Mouse (Mus musculus): ENCODE data around the gene Aqp2. TPM values are rescaled to one million over a fixed set of nuclear protein-coding genes. Genes with fewer than 3 reads are reported as not detected.

Aqp2 gene
- polyA plus RNA-seq, 1 experiment from 2014 or later, result not detected

DNA sequence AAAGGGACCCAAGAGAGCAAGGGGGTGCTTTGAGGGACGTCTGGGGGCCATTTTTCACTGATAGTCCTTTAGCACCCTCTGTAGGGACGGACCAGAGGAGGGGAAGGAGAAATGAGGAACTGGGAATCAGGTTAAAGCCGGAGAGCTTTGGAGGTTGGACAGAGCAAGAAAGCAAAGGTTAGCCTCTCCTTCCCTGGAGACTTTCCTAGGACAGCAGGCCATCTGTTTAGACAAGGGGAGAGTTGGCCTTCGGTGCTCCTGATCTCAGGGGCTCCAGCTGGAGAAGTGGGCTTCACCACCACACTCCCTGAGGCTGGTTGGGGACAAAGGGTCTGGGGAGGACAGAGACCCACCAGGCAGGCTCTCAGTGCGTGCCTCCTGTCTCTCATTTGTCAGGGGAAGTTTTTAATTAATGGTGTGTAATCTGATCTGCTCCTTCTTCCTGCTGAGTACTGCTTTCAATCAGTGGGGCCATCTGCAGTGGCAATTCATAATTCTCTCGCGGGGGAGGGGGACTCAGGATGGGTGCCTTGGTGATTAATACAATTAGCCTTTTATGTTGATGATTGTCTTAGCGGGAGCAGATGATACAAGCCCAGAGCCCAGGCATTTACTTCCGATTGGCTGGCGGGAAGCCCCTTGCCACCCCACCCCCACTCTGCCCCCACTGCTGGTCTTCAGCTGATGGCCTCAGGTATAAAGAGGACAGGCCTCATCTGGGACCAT lies 28.7 kb downstream of the Aqp2 start:
- no peak overlapping the region for H3K4me2 ChIP-seq (ENCODE audit: low read depth, low read length)
- 25% methylated on average over 10 of the region's 10 CpGs for WGBS (ENCODE audit: insufficient replicate concordance)
- H3K4me1 ChIP-seq (ENCODE audit: control insufficient read depth, low read depth, low read length), result peaks cover 12% of the 10 kb centered on the region
- no peak for ATAC-seq (ENCODE audit: low read depth)
- no peak overlapping the region for H3K9ac ChIP-seq (ENCODE audit: low read depth, low read length)
- no peak overlapping the region for H3K4me3 ChIP-seq (ENCODE audit: low read depth, low read length)
- H3K27me3 ChIP-seq (ENCODE audit: control insufficient read depth, insufficient read depth, low read depth, low read length), result peaks cover 13% of the 10 kb centered on the region
- H3K9me3 ChIP-seq (replicated peaks; ENCODE audit: control insufficient read depth, low read length), result 0 out of 2 replicates have a peak, but pooled peaks cover 1% of the 10 kb centered on the region
- no peaks in the 10 kb centered on the region for H3K36me3 ChIP-seq (ENCODE audit: control insufficient read depth, insufficient read depth)
- H3K27ac ChIP-seq (ENCODE audit: low read length), result no peak overlapping the region

DNA sequence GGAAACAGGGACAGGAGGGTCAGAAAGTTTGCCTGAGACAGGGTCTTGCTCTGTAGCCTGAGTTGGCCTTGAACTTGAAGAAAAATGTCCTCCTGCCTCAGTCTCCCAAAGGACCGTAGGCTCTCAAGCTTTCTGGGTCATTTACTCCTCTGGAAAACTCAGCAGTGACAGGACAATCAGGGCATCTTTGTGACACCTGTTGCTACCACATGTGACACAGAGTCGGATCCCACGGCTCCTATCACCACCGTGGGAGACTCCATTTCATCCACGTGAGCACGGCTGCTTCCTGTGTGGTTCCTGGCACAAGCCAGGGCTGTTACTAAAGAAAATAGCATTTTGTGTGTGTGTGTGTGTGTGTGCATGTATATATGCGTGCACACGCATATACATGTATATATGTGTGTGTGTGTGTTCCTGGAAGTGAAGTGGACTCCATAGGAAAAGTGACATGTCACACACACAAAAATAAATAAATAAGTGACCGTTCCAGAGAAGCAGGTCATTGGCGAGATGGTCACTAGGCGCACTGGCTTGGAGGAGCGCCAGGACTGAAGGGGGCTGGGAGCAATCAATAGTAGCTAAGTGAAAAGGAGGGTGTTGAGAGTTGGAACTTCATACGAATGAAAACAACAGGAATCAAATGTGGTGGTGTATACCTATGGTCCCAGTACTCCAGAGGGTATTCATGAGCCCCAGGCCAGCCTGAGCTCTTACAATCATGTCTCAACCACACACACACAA lies 29.7 kb downstream of the Aqp2 start:
- H3K36me3 ChIP-seq (ENCODE audit: control insufficient read depth, insufficient read depth), result no peaks in the 10 kb centered on the region
- peaks cover 12% of the 10 kb centered on the region for H3K4me1 ChIP-seq (ENCODE audit: control insufficient read depth, low read depth, low read length)
- no peak overlapping the region for H3K9ac ChIP-seq (ENCODE audit: low read depth, low read length)
- no peak overlapping the region for H3K4me3 ChIP-seq (ENCODE audit: low read depth, low read length)
- H3K9me3 ChIP-seq (replicated peaks; ENCODE audit: control insufficient read depth, low read length), result 0 out of 2 replicates have a peak, but pooled peaks cover 2% of the 10 kb centered on the region
- no peak overlapping the region for H3K4me2 ChIP-seq (ENCODE audit: low read depth, low read length)
- 61% methylated on average over 13 of the region's 13 CpGs for WGBS (ENCODE audit: insufficient replicate concordance)
- H3K27ac ChIP-seq (ENCODE audit: low read length), result no peak overlapping the region
- peaks cover 8% of the 10 kb centered on the region; the same call in 1 of the 2 replicates for H3K27me3 ChIP-seq (ENCODE audit: control insufficient read depth, insufficient read depth, low read depth, low read length)
- peak; percentile 43; the same call in 1 of the 2 replicates for ATAC-seq (ENCODE audit: low read depth)

DNA sequence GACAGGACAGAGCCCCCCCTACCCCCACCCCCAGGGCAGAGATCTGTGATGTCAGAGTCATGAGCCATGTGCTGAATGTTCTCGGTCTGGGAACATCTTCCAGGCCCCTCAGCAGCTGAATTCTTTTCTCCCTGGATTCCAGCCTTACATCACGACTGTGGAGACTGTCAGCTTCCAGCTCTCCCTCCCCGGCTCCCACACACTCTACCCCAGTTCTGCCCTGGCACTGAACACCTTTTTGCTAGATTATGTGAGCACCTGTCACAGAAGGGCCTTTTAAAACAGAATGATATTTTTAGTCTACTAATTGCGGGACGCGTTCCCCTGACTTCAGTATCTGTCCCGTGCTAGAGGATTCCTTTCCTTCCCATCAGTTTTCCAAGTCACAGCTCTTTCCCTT lies 32.7 kb downstream of the Aqp2 start:
- 67% methylated on average over 7 of the region's 7 CpGs for WGBS (ENCODE audit: insufficient replicate concordance)
- Histone ChIP-seq H3K27me3 (ENCODE audit: control insufficient read depth, insufficient read depth, low read depth, low read length) (peaks cover 14% of the 10 kb centered on the region), H3K4me1 (ENCODE audit: control insufficient read depth, low read depth, low read length) (peaks cover 7% of the 10 kb centered on the region), H3K9me3 (replicated peaks; ENCODE audit: control insufficient read depth, low read length) (0 out of 2 replicates have a peak, but pooled peaks cover 2% of the 10 kb centered on the region), H3K9ac (ENCODE audit: low read depth, low read length) (no peak overlapping the region), H3K4me3 (ENCODE audit: low read depth, low read length) (no peak overlapping the region), H3K27ac (ENCODE audit: low read length) (no peak overlapping the region), H3K4me2 (ENCODE audit: low read depth, low read length) (no peak overlapping the region), H3K36me3 (ENCODE audit: control insufficient read depth, insufficient read depth) (no peaks in the 10 kb centered on the region)
- no peak for ATAC-seq (ENCODE audit: low read depth)

DNA sequence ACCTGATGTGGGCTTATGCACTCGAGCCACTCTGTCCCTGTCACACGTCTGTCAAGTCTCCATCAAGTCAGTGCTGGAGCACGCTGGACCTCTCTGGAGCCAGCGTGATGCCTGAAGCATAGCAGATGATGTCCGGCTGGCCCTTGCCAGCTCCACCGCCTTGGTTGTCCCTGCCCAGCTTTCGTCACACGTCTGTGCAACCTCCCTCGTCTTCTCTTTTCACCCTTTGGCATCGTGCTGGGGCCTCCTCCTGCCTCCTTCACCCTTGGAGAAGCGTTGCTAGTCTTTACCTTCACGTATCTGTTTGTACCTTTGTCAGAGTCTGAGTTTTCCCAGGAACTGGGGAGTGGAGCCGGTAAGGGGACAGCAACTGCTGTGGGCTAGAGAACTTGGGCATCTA lies 35.4 kb downstream of the Aqp2 start:
- Histone ChIP-seq H3K27me3 (ENCODE audit: control insufficient read depth, insufficient read depth, low read depth, low read length) (peaks cover 12% of the 10 kb centered on the region), H3K4me3 (ENCODE audit: low read depth, low read length) (no peak overlapping the region), H3K9ac (ENCODE audit: low read depth, low read length) (no peak overlapping the region), H3K27ac (ENCODE audit: low read length) (no peak overlapping the region), H3K4me1 (ENCODE audit: control insufficient read depth, low read depth, low read length) (no peaks in the 10 kb centered on the region), H3K9me3 (replicated peaks; ENCODE audit: control insufficient read depth, low read length) (0 out of 2 replicates have a peak, but pooled peaks cover 2% of the 10 kb centered on the region), H3K36me3 (ENCODE audit: control insufficient read depth, insufficient read depth) (no peaks in the 10 kb centered on the region), H3K4me2 (ENCODE audit: low read depth, low read length) (no peak overlapping the region)
- no peak for ATAC-seq (ENCODE audit: low read depth)
- WGBS (ENCODE audit: insufficient replicate concordance), result 68% methylated on average over 13 of the region's 13 CpGs

DNA sequence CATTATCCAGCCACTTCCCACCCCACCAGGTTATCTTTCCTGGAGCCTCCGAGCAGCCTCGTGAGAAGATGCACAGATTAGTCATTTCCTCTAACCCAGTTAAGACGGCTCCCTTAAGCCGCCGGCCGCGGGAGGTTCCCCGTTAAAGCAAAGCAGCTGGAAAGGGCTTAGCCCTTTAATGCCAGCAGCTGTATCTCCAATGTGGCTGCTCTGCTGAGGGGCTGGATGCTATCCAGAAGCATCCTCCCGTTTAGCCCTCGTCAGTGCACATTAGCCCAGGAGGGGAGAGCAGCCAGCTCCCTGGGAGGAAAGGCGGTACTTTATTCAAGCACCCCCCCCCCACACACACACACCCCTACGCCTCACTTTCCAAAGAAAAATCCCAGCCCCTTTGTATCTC lies 35.9 kb downstream of the Aqp2 start:
- H3K36me3 ChIP-seq (ENCODE audit: control insufficient read depth, insufficient read depth), result peaks cover 2% of the 10 kb centered on the region; the same call in 1 of the 2 replicates
- H3K9me3 ChIP-seq (replicated peaks; ENCODE audit: control insufficient read depth, low read length), result 0 out of 2 replicates have a peak, but pooled peaks cover 2% of the 10 kb centered on the region
- H3K27ac ChIP-seq (ENCODE audit: low read length), result no peak overlapping the region
- peaks cover 12% of the 10 kb centered on the region for H3K27me3 ChIP-seq (ENCODE audit: control insufficient read depth, insufficient read depth, low read depth, low read length)
- no peaks in the 10 kb centered on the region for H3K4me1 ChIP-seq (ENCODE audit: control insufficient read depth, low read depth, low read length)
- ATAC-seq (ENCODE audit: low read depth), result no peak
- H3K4me3 ChIP-seq (ENCODE audit: low read depth, low read length), result no peak overlapping the region
- WGBS (ENCODE audit: insufficient replicate concordance), result 16% methylated on average over 12 of the region's 12 CpGs
- H3K9ac ChIP-seq (ENCODE audit: low read depth, low read length), result no peak overlapping the region
- H3K4me2 ChIP-seq (ENCODE audit: low read depth, low read length), result no peak overlapping the region

DNA sequence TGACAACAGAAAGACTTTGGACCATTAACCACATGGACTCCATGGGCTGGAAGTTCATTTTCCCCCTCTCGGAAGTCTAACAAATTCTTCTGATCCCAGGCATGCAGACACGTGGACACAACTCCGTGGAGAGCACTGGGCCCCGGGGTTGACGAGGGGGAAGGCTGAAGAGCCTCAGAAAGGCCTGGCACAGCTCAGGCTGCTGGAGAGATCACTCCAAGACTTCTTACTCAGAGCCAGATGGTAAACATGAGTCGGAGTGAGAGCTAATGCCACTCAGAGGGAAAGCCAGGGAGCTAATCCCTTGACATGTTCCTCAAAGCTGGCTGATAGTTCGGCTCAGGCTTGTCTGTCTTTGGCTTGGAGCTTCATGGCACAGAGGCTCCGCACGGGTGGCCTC lies 36.4 kb downstream of the Aqp2 start:
- peaks cover 6% of the 10 kb centered on the region; the same call in 1 of the 2 replicates for H3K36me3 ChIP-seq (ENCODE audit: control insufficient read depth, insufficient read depth)
- peaks cover 12% of the 10 kb centered on the region for H3K27me3 ChIP-seq (ENCODE audit: control insufficient read depth, insufficient read depth, low read depth, low read length)
- H3K4me1 ChIP-seq (ENCODE audit: control insufficient read depth, low read depth, low read length), result no peaks in the 10 kb centered on the region
- no peak overlapping the region for H3K4me3 ChIP-seq (ENCODE audit: low read depth, low read length)
- H3K4me2 ChIP-seq (ENCODE audit: low read depth, low read length), result no peak overlapping the region
- ATAC-seq (ENCODE audit: low read depth), result no peak
- H3K27ac ChIP-seq (ENCODE audit: low read length), result no peak overlapping the region
- H3K9ac ChIP-seq (ENCODE audit: low read depth, low read length), result no peak overlapping the region
- 0 out of 2 replicates have a peak, but pooled peaks cover 2% of the 10 kb centered on the region for H3K9me3 ChIP-seq (replicated peaks; ENCODE audit: control insufficient read depth, low read length)
- WGBS (ENCODE audit: insufficient replicate concordance), result 51% methylated on average over 9 of the region's 9 CpGs

DNA sequence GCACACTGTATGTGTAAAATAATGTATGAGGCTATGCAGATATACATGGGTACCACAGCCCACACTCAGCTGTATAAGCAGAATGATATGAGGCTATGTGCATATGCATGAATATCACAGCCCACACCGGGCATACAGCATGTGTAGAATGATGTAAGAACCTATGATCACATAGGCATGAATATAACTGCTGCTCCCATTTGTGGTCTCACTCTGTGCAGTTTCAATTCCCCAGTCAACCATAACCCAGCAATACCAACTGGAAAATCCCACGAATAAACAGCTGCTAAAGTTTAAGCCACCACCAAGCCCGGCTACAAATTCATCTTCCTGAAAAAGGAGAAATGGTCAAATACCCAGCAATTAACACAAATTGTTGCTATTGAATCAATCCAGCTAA lies 39.7 kb downstream of the Aqp2 start:
- no peaks in the 10 kb centered on the region for H3K9me3 ChIP-seq (replicated peaks; ENCODE audit: control insufficient read depth, low read length)
- no peak overlapping the region for H3K27ac ChIP-seq (ENCODE audit: low read length)
- H3K4me3 ChIP-seq (ENCODE audit: low read depth, low read length), result no peak overlapping the region
- ATAC-seq (ENCODE audit: low read depth), result no peak
- no peaks in the 10 kb centered on the region for H3K4me1 ChIP-seq (ENCODE audit: control insufficient read depth, low read depth, low read length)
- no peak overlapping the region for H3K4me2 ChIP-seq (ENCODE audit: low read depth, low read length)
- peaks cover 12% of the 10 kb centered on the region for H3K27me3 ChIP-seq (ENCODE audit: control insufficient read depth, insufficient read depth, low read depth, low read length)
- no peak overlapping the region for H3K9ac ChIP-seq (ENCODE audit: low read depth, low read length)
- WGBS (ENCODE audit: insufficient replicate concordance), result 79% methylated on average over 3 of the region's 3 CpGs
- peaks cover 37% of the 10 kb centered on the region for H3K36me3 ChIP-seq (ENCODE audit: control insufficient read depth, insufficient read depth)

DNA sequence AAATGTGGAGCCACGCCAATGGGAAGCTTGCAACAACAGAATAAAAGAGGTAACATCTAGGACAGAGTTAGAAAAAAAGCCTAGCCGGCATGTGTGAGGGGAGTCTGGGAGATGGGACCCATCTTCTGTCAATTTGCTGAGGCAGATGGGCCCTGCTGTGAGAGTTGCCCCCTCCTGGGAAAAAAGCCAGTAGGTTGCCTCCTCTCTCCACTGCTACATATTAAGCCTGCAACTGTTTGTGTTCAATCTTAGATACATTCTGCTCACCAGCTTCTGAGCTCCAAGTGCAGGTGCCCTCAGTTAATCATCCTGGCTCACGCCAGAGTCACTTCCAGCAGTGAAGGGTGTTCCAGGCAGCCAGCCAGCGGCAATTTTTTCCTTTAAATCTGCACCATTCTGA lies 41.0 kb downstream of the Aqp2 start:
- Histone ChIP-seq H3K9ac (ENCODE audit: low read depth, low read length) (no peak overlapping the region), H3K4me2 (ENCODE audit: low read depth, low read length) (no peak overlapping the region), H3K27me3 (ENCODE audit: control insufficient read depth, insufficient read depth, low read depth, low read length) (peaks cover 2% of the 10 kb centered on the region), H3K9me3 (replicated peaks; ENCODE audit: control insufficient read depth, low read length) (no peaks in the 10 kb centered on the region), H3K4me1 (ENCODE audit: control insufficient read depth, low read depth, low read length) (no peaks in the 10 kb centered on the region), H3K4me3 (ENCODE audit: low read depth, low read length) (no peak overlapping the region), H3K36me3 (ENCODE audit: control insufficient read depth, insufficient read depth) (peaks cover 48% of the 10 kb centered on the region), H3K27ac (ENCODE audit: low read length) (no peak overlapping the region)
- no peak for ATAC-seq (ENCODE audit: low read depth)
- WGBS (ENCODE audit: insufficient replicate concordance), result 86% methylated on average over 4 of the region's 4 CpGs

DNA sequence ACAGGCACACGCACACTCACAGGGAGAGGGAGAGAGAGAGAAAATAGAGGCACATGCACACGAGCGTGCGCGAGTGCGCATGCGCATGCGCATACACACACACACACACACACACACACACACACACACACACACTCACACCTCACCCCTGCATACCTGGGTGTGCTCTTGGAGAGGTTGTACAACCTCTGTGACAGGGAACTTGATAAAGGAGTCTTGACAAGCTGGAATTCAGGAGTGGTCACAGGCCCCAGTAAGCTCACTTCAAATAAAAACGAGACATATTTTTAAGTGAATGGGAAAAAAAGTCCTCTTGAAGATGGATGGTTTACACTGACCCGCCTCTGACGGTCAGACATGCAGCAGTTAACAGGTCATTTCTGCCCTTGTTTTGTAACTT lies 43.2 kb downstream of the Aqp2 start:
- 91% methylated on average over 11 of the region's 11 CpGs for WGBS (ENCODE audit: insufficient replicate concordance)
- Histone ChIP-seq H3K9ac (ENCODE audit: low read depth, low read length) (no peak overlapping the region), H3K27me3 (ENCODE audit: control insufficient read depth, insufficient read depth, low read depth, low read length) (no peaks in the 10 kb centered on the region), H3K9me3 (replicated peaks; ENCODE audit: control insufficient read depth, low read length) (no peaks in the 10 kb centered on the region), H3K27ac (ENCODE audit: low read length) (no peak overlapping the region), H3K36me3 (ENCODE audit: control insufficient read depth, insufficient read depth) (peaks cover 71% of the 10 kb centered on the region), H3K4me2 (ENCODE audit: low read depth, low read length) (no peak overlapping the region), H3K4me1 (ENCODE audit: control insufficient read depth, low read depth, low read length) (no peaks in the 10 kb centered on the region), H3K4me3 (ENCODE audit: low read depth, low read length) (no peak overlapping the region)
- no peak for ATAC-seq (ENCODE audit: low read depth)

All from liver, embryonic 16.5 days (tissue).